Mouse (Mus musculus): Measurements from ENCODE around the gene Mical1.

DNA sequence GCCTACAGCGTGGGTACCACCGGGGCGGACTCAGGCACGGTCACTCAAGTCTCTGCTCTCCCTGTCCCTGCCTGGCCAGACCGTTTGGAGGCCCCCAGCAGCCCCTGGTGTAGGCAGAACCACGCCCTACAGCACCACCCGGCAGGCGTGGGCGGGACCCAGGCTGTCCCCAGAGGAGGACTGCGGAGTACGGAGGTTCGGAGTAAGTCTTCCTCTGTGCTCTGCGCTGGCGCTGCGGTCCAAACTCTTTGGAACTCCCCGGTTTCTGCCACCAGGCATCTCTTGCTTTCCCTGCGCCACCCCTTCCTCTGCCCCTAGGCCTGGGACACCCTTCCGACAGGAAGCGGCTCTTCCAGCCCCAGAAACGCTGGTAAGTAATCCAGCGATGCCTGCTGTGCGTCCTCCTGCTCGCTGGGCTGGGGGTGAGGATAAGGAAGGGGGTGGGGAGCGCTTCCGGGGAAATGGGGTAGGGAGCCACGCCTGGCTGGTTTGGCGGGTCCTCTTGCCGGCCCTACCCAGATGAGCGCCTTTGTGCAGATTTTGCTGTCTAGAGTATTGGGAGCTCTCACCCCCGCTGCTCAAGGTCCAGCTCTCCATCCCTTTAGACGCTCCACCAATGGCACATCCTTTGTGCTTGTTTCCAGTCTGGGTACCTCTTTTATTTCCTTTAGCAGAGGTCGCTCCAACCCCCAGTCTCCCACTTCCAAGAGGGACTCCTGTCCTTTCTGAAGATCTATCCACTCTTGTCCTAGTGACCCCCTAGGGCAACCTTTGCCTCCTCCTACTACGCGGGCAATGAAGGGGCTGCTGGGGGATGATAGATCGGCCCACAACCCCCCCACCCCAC lies at the start of gene Mical1:
- TF ChIP-seq MXI1 (IDR thresholded peaks at IDR 0.05; ENCODE audit: low read depth, low read length) (peak; percentile 84), UBTF (IDR thresholded peaks at IDR 0.05; ENCODE audit: low read depth, low read length) (no peak), EP300 (IDR thresholded peaks at IDR 0.05; ENCODE audit: low read length) (0 out of 2 replicates have a peak, but pooled peaks have one; percentile 45)

Data from CH12.LX (cell line).